ENCODE assay signal across 9 mouse cellular contexts in the genomic region with DNA sequence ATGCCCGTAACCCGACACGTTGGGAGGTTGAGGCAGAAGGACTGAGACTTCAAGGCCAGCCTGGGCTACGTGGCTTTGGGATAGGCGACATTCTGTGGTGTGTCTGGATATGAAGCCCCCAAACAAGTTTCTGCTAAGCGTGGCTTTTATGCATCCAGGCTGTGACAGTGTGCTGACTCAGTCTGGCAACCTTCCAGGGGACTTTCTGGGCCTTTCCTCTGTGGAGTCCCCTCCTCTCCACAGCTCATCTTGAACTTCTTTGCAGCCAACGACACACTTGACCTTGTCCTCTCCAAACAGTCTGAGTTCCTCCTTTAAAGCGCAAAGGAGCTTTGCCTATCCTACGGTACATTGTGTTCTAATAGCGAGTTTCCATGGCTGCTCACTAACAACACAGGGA. TPM values are rescaled to one million over a fixed set of nuclear protein-coding genes. Genes with fewer than 3 reads are reported as not detected.
DNase-seq lines count a peak whose midpoint lies in the region; ATAC-seq and TF ChIP-seq lines count a peak whose summit lies in the region.
"Had no signal": no experiment of that assay in that cellular context is flagged by ENCODE, and none has a peak within 500 bp of the region (broad histone marks: within the 10 kb centered on the region; RNA-seq: fewer than 3 reads in every experiment).

No protein-coding gene starts in this region.

- H3K36me3 ChIP-seq in C2C12 (ENCODE audit: control insufficient read depth, insufficient read depth), result no peaks in the 10 kb centered on the region
- H3K36me3 ChIP-seq in lung, postnatal 0 days (ENCODE audit: insufficient read depth, low read length), result no peaks in the 10 kb centered on the region
- H3K36me3 ChIP-seq: liver, embryonic 15.5 days had no signal

- no peaks in the 10 kb centered on the region for H3K79me3 ChIP-seq in C2C12 (ENCODE audit: low read depth)

- no peaks in the 10 kb centered on the region for H3K79me2 ChIP-seq in C2C12 (ENCODE audit: control insufficient read depth, insufficient read depth)

- peak; percentile 80 for TF ChIP-seq EP300 in lung, postnatal 0 days (IDR thresholded peaks at IDR 0.05)

- peak overlapping the region; percentile 89 for H3K27ac ChIP-seq in layer of hippocampus, adult 2 months
- H3K27ac ChIP-seq in lung, postnatal 0 days (ENCODE audit: low read length), result peak overlapping the region; percentile 65
- H3K27ac ChIP-seq: liver, embryonic 15.5 days had no signal

- peak in 1 of 2 experiments; percentile 25 for DNase-seq in layer of hippocampus, adult 2 months (ENCODE audit: low spot score in 2 of 2)
- DNase-seq in layer of hippocampus, adult 8-10 months (ENCODE audit: low spot score in 2 of 2), result no peak
- DNase-seq in adrenal gland, adult 8-10 months, result peak; percentile 74
- DNase-seq in heart, adult 9 months (ENCODE audit: low spot score in 2 of 2), result peak; percentile 46 to 59
- DNase-seq in lung, postnatal 0 days (ENCODE audit: low spot score), result peak; percentile 95
- DNase-seq in testis, postnatal 14 days (ENCODE audit: low spot score), result peak; percentile 66
- no peak for DNase-seq in B cell, adult 2 months

- H3K9ac ChIP-seq in lung, postnatal 0 days (replicated peaks; ENCODE audit: low read depth), result no peak overlapping the region
- H3K9ac ChIP-seq: liver, embryonic 15.5 days had no signal

- no peaks in the 10 kb centered on the region for H3K9me3 ChIP-seq in lung, postnatal 0 days (ENCODE audit: low read length)
- H3K9me3 ChIP-seq: liver, embryonic 15.5 days had no signal

- no peak for TF ChIP-seq CTCF in layer of hippocampus, adult 2 months (conservative IDR thresholded peaks at IDR 0.05)
- TF ChIP-seq CTCF in C2C12 (IDR thresholded peaks at IDR 0.05; ENCODE audit: control insufficient read depth, insufficient read depth, insufficient read length), result no peak
- no peak for TF ChIP-seq CTCF in lung, postnatal 0 days (IDR thresholded peaks at IDR 0.05)

- ATAC-seq in lung, postnatal 0 days, result peak; percentile 63

- no peak overlapping the region for H3K4me2 ChIP-seq in lung, postnatal 0 days (replicated peaks; ENCODE audit: low read depth, low read length)
- H3K4me2 ChIP-seq: liver, embryonic 15.5 days had no signal

- peaks cover 10% of the 10 kb centered on the region; the same call in 1 of the 2 replicates for H3K4me1 ChIP-seq in lung, postnatal 0 days (ENCODE audit: insufficient read depth, low read depth, low read length)

- no peak overlapping the region for H3K4me3 ChIP-seq in layer of hippocampus, adult 2 months
- H3K4me3 ChIP-seq in C2C12 (ENCODE audit: insufficient read depth, poor library complexity, severe bottlenecking), result no peak overlapping the region
- H3K4me3 ChIP-seq in lung, postnatal 0 days (ENCODE audit: low read depth, low read length), result no peak overlapping the region
- H3K4me3 ChIP-seq: liver, embryonic 15.5 days had no signal

- WGBS in lung, postnatal 0 days, result 30% methylated on average over 10 of the region's 10 CpGs

- H3K27me3 ChIP-seq in C2C12 (ENCODE audit: control insufficient read depth, insufficient read depth, insufficient read length), result no peaks in the 10 kb centered on the region
- H3K27me3 ChIP-seq in lung, postnatal 0 days (replicated peaks; ENCODE audit: insufficient read depth, low read length), result no peaks in the 10 kb centered on the region
- H3K27me3 ChIP-seq: liver, embryonic 15.5 days had no signal

- H3ac ChIP-seq in C2C12 (ENCODE audit: control insufficient read depth, insufficient read length, low read depth), result no peak overlapping the region

TF ChIP-seq in C2C12, 6 proteins besides CTCF, POLR2A, EP300 and RAD21:
- TF ChIP-seq CEBPB (IDR thresholded peaks at IDR 0.05; ENCODE audit: low read depth) (no peak), MYOD1 (IDR thresholded peaks at IDR 0.05; ENCODE audit: control insufficient read depth, insufficient read length, low read depth) (no peak), FOSL1 (IDR thresholded peaks at IDR 0.05; ENCODE audit: insufficient read depth, low read length, poor library complexity, severe bottlenecking) (peak; percentile 41), MAX (IDR thresholded peaks at IDR 0.05) (peak; percentile 29)

RNA-seq across cellular contexts. Expression of a gene that starts 15.5 kb away (rescaled TPM):
- 10 to 100 TPM; 25.1 to 27.8 TPM for total RNA-seq in layer of hippocampus, adult 2 months (2021)
- 10 to 100 TPM; 22.8 to 39.8 (median 30.9) TPM for total RNA-seq in layer of hippocampus, adult 8-10 months (2022)
- 12.3 TPM for polyA plus RNA-seq in C2C12 (2012; fragmentation: generic; extraction: Trizol)
- 10 to 100 TPM; 59.8 to 75.3 (median 63.4) TPM for total RNA-seq in adrenal gland, adult 8-10 months (2022)
- polyA plus RNA-seq in lung, postnatal 0 days (2015; fragmentation: Nextera tagmentation; extraction: Ambion mirVana), result 58.1 and 60.6 TPM in 2 replicates

RNA-seq across cellular contexts. Expression of a gene that starts 33.9 kb away (rescaled TPM):
- total RNA-seq in layer of hippocampus, adult 2 months (2021), result under 1 TPM in 1 of 2 experiments, not detected in 1; 0.15 TPM
- under 1 TPM in 1 of 4 experiments, not detected in 3; 0.13 TPM for total RNA-seq in layer of hippocampus, adult 8-10 months (2022)
- 0.01 TPM for polyA plus RNA-seq in C2C12 (2012; fragmentation: generic; extraction: Trizol)
- total RNA-seq in adrenal gland, adult 8-10 months (2022), result 1 to 10 TPM in 2 of 4 experiments, under 1 TPM in 2; 0.35 to 2.2 (median 0.90) TPM
- 1.7 and 1.9 TPM in 2 replicates for polyA plus RNA-seq in lung, postnatal 0 days (2015; fragmentation: Nextera tagmentation; extraction: Ambion mirVana)

RNA-seq across cellular contexts. Expression of a gene that starts 55.7 kb away (rescaled TPM):
- total RNA-seq in layer of hippocampus, adult 2 months (2021), result 10 to 100 TPM; 51.9 to 53.1 TPM
- 10 to 100 TPM; 43.2 to 57.0 (median 47.7) TPM for total RNA-seq in layer of hippocampus, adult 8-10 months (2022)
- polyA plus RNA-seq in C2C12 (2012; fragmentation: generic; extraction: Trizol), result 19.5 TPM
- 10 to 100 TPM; 43.0 to 81.4 (median 55.3) TPM for total RNA-seq in adrenal gland, adult 8-10 months (2022)
- 42.5 and 48.7 TPM in 2 replicates for polyA plus RNA-seq in lung, postnatal 0 days (2015; fragmentation: Nextera tagmentation; extraction: Ambion mirVana)

Comparison
In these comparisons a context has a peak if more than half of its experiments do, and no peak if none do; other contexts are left out.
1. DNase-seq: peak in adrenal gland, adult 8-10 months (single experiment), heart, adult 9 months (2 of 2), lung, postnatal 0 days (single experiment) and testis, postnatal 14 days (single experiment); none in layer of hippocampus, adult 8-10 months (0 of 2) and B cell, adult 2 months (0 of 2).